Mouse (Mus musculus) heart, adult 2 months (tissue): Measurements from ENCODE around the gene Fcrls. TPM values are rescaled to one million over a fixed set of nuclear protein-coding genes. Genes with fewer than 3 reads are reported as not detected.
A peak's percentile ranks its signal among the peaks of the same experiment; 100 is the strongest.

Experiments
- DNase-seq, 2 experiments: peaks; one replicate each; pipeline ENCODE4 v3.0.0; 2021
- H3K27ac ChIP-seq: fragments of 200-600 bp; 2 replicates; pipeline ENCODE4 v1.8.1; 2022
- H3K27me3 ChIP-seq: fragments of 200-500 bp; 2 replicates; pipeline ENCODE4 v1.6.1; 2012; ENCODE audit warnings: mild to moderate bottlenecking, low read length, inconsistent platforms, mixed read lengths; ENCODE audit not compliant: control insufficient read depth, insufficient read depth
- H3K36me3 ChIP-seq: fragments of 200-500 bp; 2 replicates; pipeline ENCODE4 v1.6.1; 2012; ENCODE audit warnings: low read length, inconsistent platforms; ENCODE audit not compliant: control insufficient read depth, insufficient read depth
- H3K4me1 ChIP-seq: fragments of 200-500 bp; 2 replicates; pipeline ENCODE4 v1.6.1; 2011; ENCODE audit warnings: low read length; ENCODE audit not compliant: control insufficient read depth, insufficient read depth
- H3K4me3 ChIP-seq: fragments of 200-600 bp; 2 replicates; pipeline ENCODE4 v1.8.1; 2022
- H3K79me2 ChIP-seq: fragments of 200-500 bp; replicated peaks from 2 replicates; pipeline ENCODE4 v1.6.1; 2012; ENCODE audit warnings: mild to moderate bottlenecking, inconsistent platforms, low read length, moderate library complexity, mixed read lengths; ENCODE audit not compliant: control insufficient read depth, insufficient read depth
- H3K9ac ChIP-seq: fragments of 200-500 bp; 2 replicates; pipeline ENCODE4 v1.6.1; 2012; ENCODE audit warnings: low read depth, mild to moderate bottlenecking, control low read depth, inconsistent platforms, low read length, mixed read lengths
- CTCF ChIP-seq: fragments of 200-600 bp; IDR thresholded peaks from 2 replicates; pipeline ENCODE4 v1.8.1; 2022; ENCODE audit warnings: antibody characterized with exemption, mild to moderate bottlenecking, moderate library complexity
- EP300 ChIP-seq: fragments of 200-500 bp; IDR thresholded peaks from 2 replicates; pipeline ENCODE4 v1.6.1; 2011; ENCODE audit warnings: low read depth, low read length, control low read depth; ENCODE audit not compliant: insufficient read depth
- POLR2A ChIP-seq: fragments of 200-500 bp; IDR thresholded peaks from 2 replicates; pipeline ENCODE4 v1.6.1; 2011; ENCODE audit warnings: mild to moderate bottlenecking, low read depth, low read length, control low read depth; ENCODE audit not compliant: insufficient read depth
- WGBS: fragments of 180-500 bp; shearing (Covaris S2); methylation state at CpG from one replicate; pipeline ENCODE4 v1.1.7; 2018; 5-methylcytosine and 5-hydroxymethylcytosine counted together
- intact Hi-C: fragments of 180-260 bp; cut with DNase I; formaldehyde crosslinking; loops from one replicate; pipeline ENCODE4 v1.15.1; 2025
- long read RNA-seq: library from polyadenylated mRNA; stranded (forward); transcript quantifications from one replicate; pipeline ENCODE4 v2.0.0, GENCODE M21; 2021
- polyA plus RNA-seq: library from polyadenylated mRNA; depleted of rRNA; stranded (reverse); fragments of >200 nt; gene quantifications from 2 replicates; pipeline ENCODE4 v1.2.3, GENCODE M21; 2012; rRNA removed
- total RNA-seq, 2 experiments: library from RNA; stranded (reverse); gene quantifications; 2 replicates each; pipeline ENCODE4 v1.2.3; 2021

The Fcrls gene
- total RNA-seq: 1 to 10 TPM; 6.0 to 8.4 TPM
- polyA plus RNA-seq: 4.7 and 6.1 TPM in 2 replicates
- long read RNA-seq, transcript Fcrls-201 (8 exons, 2,273 nt): major isoform, 11 of 11 reads
- long read RNA-seq, partial matches to known transcripts: 0 of 11 reads
- long read RNA-seq, other reads (novel, unspliced or antisense): 0 of 11 reads

DNA sequence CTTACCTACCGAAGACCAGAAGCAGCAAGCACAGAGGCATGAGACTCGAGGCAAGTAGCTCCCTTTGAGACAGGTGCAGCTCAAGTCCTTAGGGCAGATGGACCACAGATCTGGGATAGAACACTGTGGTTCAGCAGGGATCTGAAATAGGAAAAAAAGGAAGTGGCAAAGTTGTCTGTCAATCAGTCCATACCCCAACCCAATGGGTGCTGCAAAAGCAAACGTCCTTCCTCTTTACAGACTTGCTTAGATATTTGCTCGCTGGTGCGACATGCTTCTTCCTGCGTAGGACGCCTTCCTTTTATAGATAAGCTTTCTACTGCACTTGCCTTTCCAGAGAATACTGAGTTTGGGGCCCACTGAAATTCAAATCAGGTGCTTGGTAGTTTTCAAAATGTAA is at the start of gene Fcrls:
Fcrls (minus strand) TSS at position 303 of the 400 bp plus-strand sequence.
- 65% methylated on average over 7 of the region's 7 CpGs for WGBS
- H3K36me3 ChIP-seq: no peaks in the 10 kb centered on the region
- DNase-seq: peak in 1 of 2 experiments; percentile 23
- no peaks in the 10 kb centered on the region for H3K27me3 ChIP-seq
- intact Hi-C loops: no loop called here
- no peaks in the 10 kb centered on the region; the same call in 1 of the 2 replicates for H3K4me1 ChIP-seq
- H3K9ac ChIP-seq: no peak within 1 kb of the TSS
- no peak within 1 kb of the TSS for H3K27ac ChIP-seq
- TF ChIP-seq POLR2A (no peak), CTCF (no peak), EP300 (no peak)
- no peaks in the 10 kb centered on the region for H3K79me2 ChIP-seq
- H3K4me3 ChIP-seq: no peak within 1 kb of the TSS

DNA sequence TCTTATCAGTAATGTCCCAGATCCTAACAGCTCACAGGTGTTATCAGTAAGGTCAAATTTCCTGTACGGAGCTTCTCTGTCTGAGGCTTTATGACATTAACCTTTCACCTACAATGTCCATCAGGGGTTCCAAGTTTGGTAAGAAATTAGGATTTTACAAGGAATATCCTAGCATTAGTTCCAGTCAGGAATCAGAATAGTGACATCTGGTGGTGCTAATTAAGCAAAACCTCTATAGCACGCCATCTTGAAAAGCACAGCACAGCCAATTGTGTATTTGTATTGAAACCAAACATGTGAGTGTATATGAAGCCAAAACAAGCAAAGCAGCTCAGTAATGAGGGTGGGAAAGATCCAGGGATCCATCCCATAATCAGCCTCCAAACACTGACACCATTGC is 46.4 kb upstream of the Fcrls start:
- Histone ChIP-seq H3K27ac (no peak overlapping the region), H3K4me1 (no peaks in the 10 kb centered on the region), H3K4me3 (no peak overlapping the region), H3K36me3 (no peaks in the 10 kb centered on the region), H3K27me3 (no peaks in the 10 kb centered on the region), H3K79me2 (no peaks in the 10 kb centered on the region), H3K9ac (no peak overlapping the region)
- no peak for DNase-seq
- 55% methylated on average over 2 of the region's 2 CpGs for WGBS
- no peak for TF ChIP-seq EP300
- TF ChIP-seq CTCF: peak; percentile 50
- intact Hi-C loops: loop anchor here (5.0 kb wide), 3 partner anchors 68 to 278 kb away; no protein-coding TSS in a partner anchor

DNA sequence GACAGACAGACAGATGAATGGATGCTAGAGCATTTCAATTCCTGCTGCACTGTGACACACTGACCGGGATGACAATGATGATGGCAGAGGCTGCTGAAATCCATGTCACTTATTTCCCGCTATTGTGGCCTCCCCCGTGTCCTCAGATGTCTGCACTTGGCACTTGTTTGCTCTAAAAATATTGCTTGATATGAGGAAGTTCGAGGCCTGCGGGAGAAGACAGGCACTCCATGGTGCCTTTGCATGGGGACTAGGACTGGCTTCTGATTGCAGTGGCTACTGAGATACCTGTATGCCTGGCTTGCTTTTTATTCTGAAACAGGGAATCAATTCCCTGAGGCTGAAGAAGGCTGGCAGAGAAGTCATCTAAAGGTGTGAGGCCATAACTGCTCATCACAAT is 36.4 kb upstream of the Fcrls start:
- WGBS: 20% methylated on average over 5 of the region's 5 CpGs
- H3K36me3 ChIP-seq: no peaks in the 10 kb centered on the region

DNA sequence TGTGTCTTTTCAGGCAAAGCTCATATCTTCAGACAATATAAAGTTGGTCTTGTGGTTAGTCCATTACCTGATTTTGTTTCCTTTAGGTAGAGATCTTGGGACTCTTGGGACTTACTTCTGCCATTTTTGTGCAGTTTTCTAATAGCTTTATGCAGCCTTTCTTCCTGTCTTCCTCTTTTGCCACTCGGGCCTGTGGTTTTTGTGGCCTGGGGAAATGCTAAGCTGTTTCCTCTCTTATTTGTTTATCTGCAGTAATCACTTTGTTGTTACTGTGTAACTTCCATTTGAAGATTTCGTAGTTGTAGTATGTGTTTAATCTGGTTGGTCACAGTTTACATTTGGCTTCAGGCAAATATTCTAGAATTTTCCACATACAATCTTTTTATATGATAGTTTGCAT is 10.8 kb upstream of the Fcrls start:
- Histone ChIP-seq H3K4me1 (no peaks in the 10 kb centered on the region), H3K79me2 (no peaks in the 10 kb centered on the region), H3K27me3 (no peaks in the 10 kb centered on the region), H3K4me3 (no peak overlapping the region), H3K36me3 (no peaks in the 10 kb centered on the region), H3K27ac (no peak overlapping the region), H3K9ac (no peak overlapping the region)
- TF ChIP-seq CTCF (no peak), EP300 (no peak), POLR2A (no peak)
- DNase-seq: peak in 1 of 2 experiments; percentile 45
- WGBS: 46% methylated on average over 2 of the region's 2 CpGs
- intact Hi-C loops: no loop called here

More for the DNA sequence above, 36.4 kb upstream of the Fcrls start:
- no peak overlapping the region for H3K9ac ChIP-seq
- no peaks in the 10 kb centered on the region for H3K27me3 ChIP-seq
- no peak for DNase-seq
- intact Hi-C loops: no loop called here
- no peaks in the 10 kb centered on the region for H3K4me1 ChIP-seq
- H3K27ac ChIP-seq: no peak overlapping the region
- no peak overlapping the region for H3K4me3 ChIP-seq
- no peak for TF ChIP-seq CTCF
- no peak for TF ChIP-seq EP300
- TF ChIP-seq POLR2A: no peak
- H3K79me2 ChIP-seq: no peaks in the 10 kb centered on the region

DNA sequence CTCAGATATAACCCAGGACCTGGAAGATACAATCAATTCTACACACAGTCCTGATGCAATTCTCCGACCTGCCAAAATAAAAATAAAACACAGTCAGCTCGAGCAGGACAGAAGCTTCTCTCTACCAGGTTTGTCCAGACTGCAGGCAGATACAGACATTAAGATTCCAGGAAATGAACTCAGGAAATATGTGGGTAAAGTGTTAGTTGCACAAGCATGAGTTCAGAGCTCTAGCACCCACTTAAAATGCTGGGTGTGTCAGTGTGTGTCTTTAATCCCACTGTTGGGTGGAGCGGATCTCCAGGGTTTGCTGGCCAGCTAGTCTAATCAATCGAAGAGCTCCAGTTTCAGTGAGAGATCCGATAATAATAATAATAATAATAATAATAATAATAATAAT is 3.0 kb upstream of the Fcrls start:
- no peak overlapping the region for H3K9ac ChIP-seq

DNA sequence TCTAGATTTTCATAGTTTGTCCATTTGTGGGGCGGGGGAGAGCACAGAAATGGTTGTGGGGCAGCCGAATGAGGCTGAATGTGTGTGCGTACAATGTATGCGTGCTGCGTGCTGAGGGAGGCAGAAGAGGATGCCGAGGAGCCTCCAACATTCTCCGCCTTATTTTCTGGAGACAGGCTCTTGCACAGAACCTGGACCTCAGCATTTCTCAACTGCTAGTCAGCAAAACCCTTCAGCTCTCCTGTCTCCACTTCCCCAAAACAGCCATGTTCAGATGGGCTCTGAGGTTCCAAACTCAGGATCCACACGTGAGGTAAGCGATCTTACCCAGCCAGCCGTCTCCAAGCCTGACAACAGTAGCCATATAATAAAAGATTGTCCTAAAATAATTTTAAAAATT is 8.3 kb downstream of the Fcrls start:
- Histone ChIP-seq H3K27me3 (no peaks in the 10 kb centered on the region), H3K27ac (no peak overlapping the region), H3K9ac (no peak overlapping the region), H3K4me3 (no peak overlapping the region), H3K4me1 (no peaks in the 10 kb centered on the region), H3K79me2 (no peaks in the 10 kb centered on the region), H3K36me3 (no peaks in the 10 kb centered on the region)
- DNase-seq: peak in 1 of 2 experiments; percentile 13
- WGBS: 85% methylated on average over 10 of the region's 10 CpGs
- intact Hi-C loops: no loop called here
- TF ChIP-seq CTCF (no peak), EP300 (no peak), POLR2A (no peak)

More for the DNA sequence above, 3.0 kb upstream of the Fcrls start:
- no peaks in the 10 kb centered on the region; the same call in 1 of the 2 replicates for H3K4me1 ChIP-seq
- H3K27ac ChIP-seq: no peak overlapping the region
- no peaks in the 10 kb centered on the region for H3K79me2 ChIP-seq
- 52% methylated on average over 5 of the region's 5 CpGs for WGBS
- H3K27me3 ChIP-seq: no peaks in the 10 kb centered on the region
- no peak for DNase-seq
- no peak for TF ChIP-seq CTCF
- no peak for TF ChIP-seq EP300
- TF ChIP-seq POLR2A: no peak
- intact Hi-C loops: no loop called here
- H3K4me3 ChIP-seq: no peak overlapping the region
- H3K36me3 ChIP-seq: no peaks in the 10 kb centered on the region
